Mouse (Mus musculus) MN1 (cell line): ENCODE data around the gene C130032M10Rik.
A peak's percentile ranks its signal among the peaks of the same experiment; 100 is the strongest.

Experiments
- DNase-seq: peaks from one replicate; pipeline ENCODE4 v3.0.0-alpha.2; 2016; ENCODE audit warnings: low spot score

Gene C130032M10Rik

DNA sequence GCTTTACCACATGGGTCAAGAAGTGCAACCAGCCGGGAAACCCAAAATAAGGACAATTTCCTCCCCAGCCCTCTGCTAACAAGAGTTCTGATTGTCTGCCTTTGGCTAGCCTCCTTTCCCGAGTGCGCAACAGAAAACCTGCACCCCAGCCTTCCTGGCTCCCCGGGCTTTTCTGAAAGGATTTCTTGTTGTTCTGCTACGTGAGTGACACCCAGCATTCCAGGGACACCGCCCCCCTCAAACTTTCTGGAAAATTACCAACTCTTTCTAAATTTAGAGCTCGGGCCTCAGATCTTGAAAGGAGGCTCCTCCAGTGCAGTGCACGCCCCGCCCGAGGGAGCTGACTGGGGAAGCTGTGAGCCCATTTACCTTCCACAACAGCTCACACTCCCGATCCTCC lies at the start of gene C130032M10Rik:
TSS of gene C130032M10Rik (plus strand) at position 334 of the 400 bp plus-strand sequence.
- no peak for DNase-seq

- DNase-seq, result no peak
Measured at GRCm38 (mm10) chr9:114466871-114467270, 48.6 kb upstream of the C130032M10Rik start.

GRCm38 (mm10) chr9:114468217-114468616 lies 47.3 kb upstream of the C130032M10Rik start:
- no peak for DNase-seq

GRCm38 (mm10) chr9:114468701-114469100 lies 46.8 kb upstream of the C130032M10Rik start:
- DNase-seq, result no peak

DNA sequence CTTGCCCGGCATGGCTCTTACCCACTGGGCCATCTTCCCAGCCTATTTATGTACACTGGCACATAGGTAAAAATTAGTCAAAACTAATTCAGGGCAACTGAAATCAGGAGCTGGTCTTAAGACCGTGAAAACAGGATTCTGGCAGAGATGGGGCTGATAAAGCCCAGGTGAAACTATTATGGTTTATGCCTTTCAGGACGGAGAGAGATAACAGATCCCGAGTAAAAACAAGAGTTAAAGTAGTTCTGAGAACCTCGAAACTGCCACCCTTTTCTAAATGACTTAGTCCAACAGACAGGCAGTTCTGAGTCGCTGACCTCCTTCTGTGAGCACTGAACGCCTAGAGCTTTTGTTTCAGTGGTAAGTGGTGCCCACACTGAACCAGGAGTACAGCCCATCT lies 43.6 kb upstream of the C130032M10Rik start:
- no peak for DNase-seq

DNA sequence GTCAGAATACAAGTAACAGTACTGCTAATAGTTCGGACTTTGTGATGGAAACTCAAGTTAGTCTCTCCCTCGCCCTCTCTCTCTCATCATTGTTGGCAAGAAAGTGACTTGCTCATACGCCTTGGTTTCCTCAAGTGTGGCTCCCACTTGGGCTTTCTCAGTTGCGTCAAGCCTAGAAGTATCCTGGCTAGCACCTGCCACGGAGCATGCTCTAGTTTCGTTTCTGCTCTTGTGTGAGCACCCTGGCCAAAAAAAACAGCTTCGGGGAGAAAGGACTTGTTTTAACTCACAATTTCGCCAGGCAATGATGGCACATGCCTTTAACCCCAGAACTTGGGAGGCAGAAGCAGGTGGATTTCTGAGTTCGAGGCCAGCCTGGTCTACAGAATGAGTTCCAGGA lies 38.5 kb upstream of the C130032M10Rik start:
- DNase-seq, result no peak

GRCm38 (mm10) chr9:114480940-114481339 lies 34.6 kb upstream of the C130032M10Rik start:
- no peak for DNase-seq

GRCm38 (mm10) chr9:114484771-114485170 lies 30.7 kb upstream of the C130032M10Rik start:
- no peak for DNase-seq

- DNase-seq, result no peak
Measured at GRCm38 (mm10) chr9:114486808-114487207, 28.7 kb upstream of the C130032M10Rik start.

- no peak for DNase-seq
Measured at GRCm38 (mm10) chr9:114487481-114488258, 27.8 kb upstream of the C130032M10Rik start.

DNA sequence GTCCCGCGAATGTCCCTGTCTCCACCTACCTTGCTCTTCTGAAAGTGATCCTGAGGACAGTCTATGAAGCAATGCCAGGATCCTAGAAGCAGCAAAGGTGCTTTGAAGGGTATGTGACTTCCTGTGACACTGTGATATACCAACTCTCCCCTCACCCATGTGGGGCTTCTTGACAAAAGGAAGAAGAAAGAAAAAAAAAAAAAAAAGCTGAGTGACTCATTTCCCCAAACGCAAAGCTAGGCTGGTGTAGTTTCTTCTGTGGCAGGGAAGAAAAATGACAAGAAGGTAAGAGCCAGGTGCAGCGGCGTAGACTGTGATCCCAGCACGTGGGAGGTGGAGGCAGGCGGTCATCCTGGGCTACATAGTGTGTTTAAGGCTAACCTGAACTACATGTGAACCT lies 19.0 kb upstream of the C130032M10Rik start:
- DNase-seq, result no peak

DNA sequence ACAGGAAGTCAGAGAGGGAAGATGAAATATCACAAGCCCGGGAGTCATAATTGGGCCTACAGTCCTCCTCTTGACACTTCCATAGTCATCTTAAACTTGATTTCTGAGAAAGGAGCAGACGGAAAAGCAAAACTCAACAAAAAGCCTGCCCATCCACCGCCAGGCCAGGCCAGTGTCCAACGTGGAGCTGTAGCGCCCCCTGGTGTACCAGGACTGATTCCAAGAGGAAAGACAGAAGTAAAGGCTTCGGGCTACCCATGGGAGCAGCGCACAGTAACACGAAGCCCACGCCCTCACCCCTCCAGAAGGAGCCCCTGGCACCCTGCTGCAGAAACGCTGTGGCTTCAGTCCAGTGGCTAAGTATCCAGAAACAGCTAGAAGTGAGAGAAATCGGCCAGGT lies 17.3 kb upstream of the C130032M10Rik start:
- peak; percentile 88 for DNase-seq

DNA sequence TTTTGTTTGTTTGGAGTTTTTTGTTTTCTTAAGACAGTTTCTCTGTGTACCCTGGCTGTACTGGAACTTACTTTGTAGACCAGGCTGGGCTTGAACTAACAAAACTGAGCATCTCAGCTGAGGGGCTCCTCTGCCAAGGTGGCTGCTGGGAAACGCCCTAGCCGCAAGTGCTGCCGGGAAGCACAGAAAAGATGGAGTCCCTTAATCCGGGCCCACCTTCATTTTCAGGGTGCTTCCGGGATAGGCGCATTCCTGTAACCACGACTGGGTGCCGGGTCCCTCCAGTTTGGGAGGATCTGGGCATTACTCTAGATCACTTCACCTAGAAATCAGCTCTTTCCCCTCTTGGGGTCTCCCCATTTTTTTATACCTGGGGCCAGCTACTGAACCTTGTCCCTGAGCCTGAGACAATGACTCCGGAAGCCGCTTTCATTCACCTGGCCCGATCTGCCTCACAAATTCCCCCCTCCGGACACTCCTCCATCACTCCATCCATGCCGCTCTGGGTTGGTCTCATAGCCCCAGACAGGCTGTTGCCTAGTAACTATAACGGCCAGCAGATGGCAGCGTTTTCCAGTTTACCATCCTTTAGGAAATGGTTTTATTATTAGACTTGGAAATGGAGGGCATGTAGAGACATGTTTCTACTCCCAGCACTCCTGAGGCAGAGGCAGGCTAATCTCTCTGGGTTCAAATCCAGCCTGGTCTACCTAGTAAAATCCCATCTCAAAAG lies 15.5 kb upstream of the C130032M10Rik start:
- peak; percentile 83 for DNase-seq

- no peak for DNase-seq
Measured at GRCm38 (mm10) chr9:114501111-114501510, 14.4 kb upstream of the C130032M10Rik start.

DNA sequence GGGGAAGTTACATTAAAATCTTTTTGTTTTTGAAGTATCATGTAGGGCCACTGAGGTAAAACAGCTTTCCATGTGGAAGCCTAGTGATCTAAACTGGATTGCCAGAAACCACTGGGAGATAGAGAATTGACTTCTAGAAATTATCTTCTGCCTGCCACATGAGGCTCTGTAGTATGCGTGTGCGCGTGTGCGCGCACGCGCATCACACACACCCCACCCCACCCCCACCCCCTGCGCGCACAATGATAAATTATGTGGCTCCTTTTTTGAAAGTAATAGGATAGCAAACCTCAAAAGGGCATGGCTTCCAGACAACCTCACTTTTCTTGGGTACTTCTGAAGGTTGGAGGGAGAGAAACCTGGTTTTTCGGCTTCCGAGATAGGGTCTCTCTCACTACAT lies 13.6 kb upstream of the C130032M10Rik start:
- DNase-seq, result peak; percentile 21

GRCm38 (mm10) chr9:114502711-114503427 lies 12.6 kb upstream of the C130032M10Rik start:
- DNase-seq, result peak; percentile 90

DNA sequence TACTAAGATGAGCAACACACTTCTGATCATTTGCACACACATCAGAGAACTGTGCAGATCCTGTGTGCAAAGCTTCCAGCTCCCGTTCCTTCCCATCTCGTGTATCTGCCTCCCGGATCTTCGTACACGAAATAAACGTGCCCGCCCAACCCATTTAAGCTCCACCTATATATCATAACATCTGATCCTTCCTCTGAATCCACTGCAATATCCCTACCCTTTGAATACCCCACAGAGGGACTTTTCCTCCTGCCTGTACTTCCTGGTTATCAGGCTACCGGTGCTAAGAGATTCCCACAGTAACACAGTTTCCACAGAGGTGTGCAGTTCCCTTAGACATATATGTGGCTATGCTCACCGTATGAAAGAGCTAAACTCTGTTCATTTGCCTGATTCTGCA lies 10.7 kb upstream of the C130032M10Rik start, which contains the start of gene Ccr4:
TSS of gene Ccr4 (minus strand) at position 101 of the 400 bp plus-strand sequence.
- no peak for DNase-seq

GRCm38 (mm10) chr9:114506564-114506963 lies 8.9 kb upstream of the C130032M10Rik start:
- DNase-seq, result no peak

DNA sequence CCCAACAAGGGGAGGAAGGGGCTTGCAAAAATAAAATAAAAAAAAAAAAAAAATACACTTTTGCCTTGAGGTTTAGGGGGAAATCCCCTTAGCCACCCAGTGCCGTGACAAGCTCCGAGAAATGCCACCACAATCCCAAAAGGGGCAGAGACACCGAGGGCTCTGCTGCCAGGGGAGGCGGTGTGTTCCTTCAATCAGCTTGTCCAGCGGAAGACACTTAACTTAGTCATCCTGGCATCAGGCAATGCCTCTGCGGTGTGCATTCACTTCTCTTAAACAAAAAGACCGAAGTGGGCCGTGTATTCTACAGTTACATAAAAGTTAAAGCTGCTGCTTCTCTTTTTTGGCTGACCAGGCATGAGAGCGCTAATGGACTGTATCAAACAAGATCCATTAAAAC lies 8.1 kb upstream of the C130032M10Rik start:
- DNase-seq, result no peak

DNA sequence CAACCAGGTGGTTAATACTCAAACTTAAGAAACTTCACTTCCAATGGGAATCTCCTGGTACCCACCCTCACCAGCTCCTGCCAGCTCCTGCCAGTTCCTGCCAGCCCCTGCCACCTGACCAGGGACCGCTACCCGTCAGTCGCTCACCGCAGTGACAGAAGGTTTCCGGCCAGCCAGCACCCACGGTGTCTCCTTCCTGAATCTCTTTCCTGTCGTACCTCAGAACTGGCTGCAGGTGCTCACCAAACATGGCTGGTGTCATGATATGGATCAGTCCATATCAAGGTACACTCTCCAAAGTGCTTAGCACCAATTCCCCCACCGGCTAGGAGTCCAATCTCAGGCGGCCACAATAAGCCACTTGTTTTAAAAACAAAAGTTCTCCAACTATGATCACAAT lies 5.7 kb upstream of the C130032M10Rik start:
- DNase-seq, result no peak

DNA sequence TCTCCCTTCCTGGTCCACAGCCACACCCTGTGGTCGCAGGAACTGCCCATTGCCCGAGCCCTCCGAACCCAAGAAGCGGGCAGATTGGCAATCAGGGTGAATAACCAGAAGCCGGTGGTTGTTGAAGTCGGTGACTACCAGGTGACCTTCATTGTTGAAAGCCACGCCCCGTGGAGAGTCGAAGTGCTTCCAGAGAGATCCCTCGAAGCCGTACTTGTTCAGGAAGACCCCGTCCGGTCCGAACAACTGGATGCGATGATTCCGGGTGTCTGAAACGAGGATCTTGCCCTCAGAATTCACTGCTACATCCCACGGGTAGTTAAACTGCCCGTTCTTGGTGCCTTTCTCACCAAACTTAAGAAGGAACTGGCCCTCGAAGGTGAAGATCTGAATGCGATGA lies 2.7 kb upstream of the C130032M10Rik start:
- DNase-seq, result no peak

DNA sequence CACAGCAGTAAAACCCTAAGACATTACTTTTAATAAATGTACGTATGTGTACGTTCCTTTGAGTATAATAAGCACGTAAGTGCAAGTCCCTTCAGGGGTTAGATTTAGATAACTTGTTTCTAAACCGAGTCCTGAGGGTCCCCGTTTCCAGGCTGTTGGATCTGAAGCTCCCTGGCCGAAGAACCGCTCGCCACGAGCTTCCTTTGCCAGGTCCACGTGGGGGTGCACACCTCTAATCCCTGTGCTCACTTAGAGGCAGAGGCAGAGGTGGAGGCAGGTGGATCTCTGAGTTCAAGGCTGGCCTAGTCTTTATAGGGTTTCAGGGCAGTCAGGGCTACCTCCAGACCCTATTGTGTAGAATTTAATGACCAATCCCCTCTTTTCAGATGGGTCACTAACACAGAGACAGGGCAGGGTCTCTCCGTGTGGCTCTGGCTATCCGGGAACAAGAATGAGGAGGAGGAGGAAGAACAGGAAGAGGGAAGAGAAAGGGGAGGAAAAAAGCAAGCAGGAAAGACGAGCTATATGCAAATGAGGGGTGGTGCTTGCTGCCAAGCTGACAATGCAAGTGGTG lies 2.5 kb downstream of the C130032M10Rik start:
- no peak for DNase-seq
